Mouse (Mus musculus) urinary bladder, postnatal 10 days (tissue): ENCODE measurements around the gene Camsap2.
A peak's percentile ranks its signal among the peaks of the same experiment; 100 is the strongest.

Experiments
- DNase-seq: peaks from one replicate; pipeline ENCODE4 v3.0.0; 2022; ENCODE audit warnings: low spot score

The Camsap2 gene

DNA sequence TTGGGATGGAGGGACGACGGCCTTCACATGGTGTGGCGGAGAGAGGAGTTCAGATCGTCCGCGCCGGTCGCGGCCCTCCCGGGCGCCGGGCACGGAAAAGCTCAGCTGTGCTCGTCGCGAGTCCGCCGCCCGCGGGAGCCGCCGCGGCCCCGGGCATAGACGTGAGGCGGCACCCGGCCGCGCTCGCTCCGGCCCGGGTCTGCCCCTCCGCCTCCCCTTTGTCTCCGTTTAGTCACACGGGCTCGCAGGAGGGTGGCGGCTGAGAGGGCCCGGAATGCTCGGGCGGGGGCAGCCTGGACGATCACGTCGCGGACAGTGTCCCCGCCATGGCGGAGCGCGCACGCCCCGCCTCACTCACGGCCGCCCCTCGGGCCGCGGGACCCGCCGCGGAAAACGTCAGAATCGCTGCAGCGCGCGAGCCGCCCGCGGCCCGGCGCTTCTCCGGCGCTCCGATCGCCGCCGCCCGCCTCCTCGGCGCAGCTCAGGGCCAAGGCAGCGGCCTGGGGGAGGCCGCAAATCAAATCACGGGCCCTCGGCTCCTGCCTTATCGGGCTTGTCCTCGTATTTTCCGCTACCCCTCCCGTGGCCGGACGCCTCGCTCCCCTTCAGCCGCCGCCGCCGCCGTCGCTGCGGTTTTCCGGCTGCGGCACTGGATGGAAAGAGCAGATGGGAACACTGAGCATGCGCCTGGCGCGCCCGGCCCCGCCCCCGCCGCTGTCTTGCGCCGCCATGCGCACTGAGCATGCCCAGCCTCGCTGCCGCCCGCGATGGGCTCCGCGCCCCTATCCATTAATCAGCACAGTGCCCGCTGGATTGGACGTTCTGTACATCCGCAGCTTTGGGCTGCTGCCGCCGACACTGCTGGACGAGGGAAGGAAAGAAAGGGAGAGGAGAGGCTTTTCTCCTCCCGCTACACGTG lies at the start of gene Camsap2:
Camsap2 (minus strand) TSS at position 651 of the 919 bp plus-strand sequence.
- peak; percentile 85 for DNase-seq

DNA sequence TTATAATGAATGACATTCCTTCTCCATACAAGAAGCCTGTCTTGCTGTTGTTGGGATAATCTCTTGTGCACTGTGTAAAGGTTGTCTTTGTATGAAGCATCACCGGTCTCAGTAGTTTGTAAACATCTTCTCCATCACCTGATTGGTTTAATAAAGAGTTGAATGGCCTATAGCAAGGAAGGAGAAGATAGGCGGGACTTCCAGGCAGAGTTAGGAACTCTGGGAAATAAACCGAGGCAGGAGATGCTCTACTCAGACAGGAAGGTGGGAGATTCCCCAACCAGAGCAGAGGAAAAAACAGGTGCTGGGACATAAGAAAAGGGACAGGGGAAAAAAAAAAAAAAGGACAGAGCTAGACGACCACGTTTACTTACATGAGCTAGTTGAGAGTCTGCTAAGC lies 49.2 kb upstream of the Camsap2 start:
- DNase-seq, result no peak

DNA sequence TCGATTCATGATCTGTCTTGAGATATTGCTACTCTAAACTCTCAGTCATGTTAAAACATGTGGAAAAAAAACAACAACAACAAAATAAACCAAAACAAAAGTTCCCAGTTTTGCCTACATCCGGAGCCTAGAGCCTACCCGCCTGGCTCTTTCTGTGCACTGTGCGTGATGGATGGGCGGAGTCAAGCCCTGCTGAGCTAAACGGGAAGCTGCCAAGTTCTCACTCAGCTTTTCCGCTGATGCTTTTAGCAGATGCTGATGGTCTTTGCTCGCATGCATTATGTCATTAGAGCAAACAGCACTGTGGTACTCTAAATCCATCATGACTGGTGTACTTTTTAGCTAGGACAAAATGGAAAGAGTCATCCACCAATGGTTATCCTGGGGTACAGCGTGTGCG lies 48.6 kb upstream of the Camsap2 start:
- no peak for DNase-seq

GRCm38 (mm10) chr1:136386914-136387313 lies 41.0 kb upstream of the Camsap2 start:
- DNase-seq, result no peak

DNA sequence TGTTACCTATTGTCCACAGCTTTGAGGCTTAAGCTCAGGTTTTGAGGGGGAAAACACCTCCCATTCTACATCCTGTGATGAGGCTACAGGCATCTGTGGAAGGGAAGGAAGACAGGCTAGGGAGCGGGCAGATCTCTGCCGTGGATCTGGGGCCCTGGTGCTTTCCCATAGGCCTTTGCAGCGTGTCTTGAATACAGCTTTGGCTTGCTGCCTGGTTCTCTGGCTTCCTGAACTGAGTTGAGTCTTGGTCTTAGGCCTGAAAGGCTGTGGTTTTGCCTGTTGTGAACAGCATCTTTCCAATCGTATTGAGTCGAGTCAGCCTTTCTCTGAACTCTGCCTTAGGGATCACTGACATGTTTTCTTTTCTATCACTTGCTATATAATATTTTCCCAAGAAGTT lies 35.7 kb upstream of the Camsap2 start:
- DNase-seq, result no peak

DNA sequence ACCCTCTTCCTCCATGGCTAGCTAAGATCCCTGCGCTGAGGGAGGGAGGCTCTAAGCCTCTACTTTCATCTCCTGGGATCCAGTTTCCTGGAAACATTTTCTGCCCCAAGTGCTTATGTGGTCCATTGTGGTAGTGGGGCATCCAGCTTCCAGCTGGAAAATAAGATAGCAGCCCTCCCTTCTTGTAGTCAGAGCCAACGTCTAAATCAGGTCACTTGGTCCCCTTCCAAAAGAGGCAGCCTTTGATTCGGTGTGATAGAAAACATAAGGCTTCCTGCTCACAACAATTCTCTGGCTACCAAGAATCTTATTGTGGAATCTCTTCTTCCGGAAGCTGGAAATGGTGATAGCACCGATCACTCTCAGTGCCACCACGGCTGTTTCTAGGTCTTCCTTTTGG lies 35.3 kb upstream of the Camsap2 start:
- no peak for DNase-seq

- DNase-seq, result no peak
Measured at GRCm38 (mm10) chr1:136380606-136381005, 34.7 kb upstream of the Camsap2 start.

DNA sequence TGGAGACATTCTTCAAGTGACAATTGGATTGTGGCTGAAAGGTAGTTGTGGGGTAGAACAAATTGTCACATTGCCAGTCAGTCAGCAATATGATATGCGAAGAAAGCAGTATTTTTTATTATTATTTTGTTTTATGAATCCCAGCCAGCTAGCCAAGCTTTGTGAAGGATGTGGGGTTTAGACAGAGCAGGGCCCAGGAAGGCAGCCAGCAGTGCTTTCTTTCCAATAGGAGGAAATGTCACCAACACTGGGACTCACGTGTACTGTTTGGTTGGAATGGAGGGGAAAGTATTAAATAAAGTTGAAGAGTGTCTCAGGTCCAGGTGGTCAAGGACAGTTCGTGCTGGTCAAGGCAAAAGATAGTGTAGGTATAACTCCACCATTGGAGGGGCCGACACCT lies 34.3 kb upstream of the Camsap2 start:
- no peak for DNase-seq

DNA sequence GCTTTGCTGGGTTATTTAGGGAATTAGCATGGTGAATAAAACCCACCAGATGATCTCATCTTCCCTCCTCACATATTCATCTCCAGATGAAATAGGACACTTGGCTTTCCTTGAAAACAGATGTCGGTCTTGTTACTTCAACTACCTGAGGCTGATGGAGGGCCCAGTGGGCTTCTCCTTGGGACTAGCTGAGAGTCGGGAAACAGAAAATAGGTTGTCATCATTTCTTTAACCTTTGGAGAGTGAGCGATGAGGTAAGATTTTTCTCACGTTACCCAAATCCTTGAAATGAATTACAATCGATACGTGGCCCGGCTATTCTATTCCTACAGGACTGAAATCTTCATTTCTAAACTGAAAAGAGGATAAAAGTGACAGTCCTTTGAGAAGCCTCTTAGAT lies 33.4 kb upstream of the Camsap2 start:
- no peak for DNase-seq

DNA sequence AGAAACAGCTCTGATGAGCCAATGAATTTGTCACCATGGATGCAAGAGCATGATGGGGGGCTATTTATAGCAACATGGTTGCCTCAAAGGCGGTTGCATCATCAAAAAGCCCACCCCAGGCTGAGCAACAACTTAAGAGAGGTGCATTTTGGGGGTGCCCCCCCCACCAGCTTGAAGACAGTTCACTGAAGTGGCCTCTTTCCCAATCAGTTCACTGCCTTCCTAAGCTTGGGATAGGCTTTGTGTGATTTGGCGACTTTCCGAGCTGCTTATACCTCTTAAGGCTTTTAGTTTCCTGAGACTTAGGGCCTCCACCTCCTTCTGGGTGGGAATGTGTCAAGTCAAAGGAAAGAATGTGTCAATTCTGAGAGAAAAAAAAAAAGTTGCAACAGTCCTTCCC lies 20.1 kb upstream of the Camsap2 start:
- DNase-seq, result no peak

DNA sequence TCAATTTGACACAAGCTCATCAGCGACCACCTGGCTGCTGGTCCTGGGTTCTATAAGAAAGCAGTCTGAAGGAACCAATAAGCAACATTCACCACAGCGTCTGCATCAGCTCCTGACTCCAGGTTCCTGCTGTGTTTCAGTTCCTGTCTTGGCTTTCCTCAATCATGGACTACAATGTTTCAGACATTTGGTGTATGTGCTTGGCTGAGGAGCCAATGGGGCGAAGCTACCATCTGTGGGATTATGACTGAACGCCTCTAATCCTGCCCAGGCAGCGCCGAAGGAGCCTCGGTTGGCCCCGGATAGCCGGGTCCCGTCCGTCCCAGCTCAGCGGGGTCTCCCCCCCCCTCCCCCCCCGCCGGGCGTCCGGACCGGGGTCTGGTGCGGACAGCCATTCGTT lies 18.8 kb upstream of the Camsap2 start:
- peak; percentile 66 for DNase-seq

GRCm38 (mm10) chr1:136363035-136363434 lies 17.1 kb upstream of the Camsap2 start:
- DNase-seq, result no peak

GRCm38 (mm10) chr1:136362567-136362966 lies 16.7 kb upstream of the Camsap2 start:
- no peak for DNase-seq

- DNase-seq, result no peak
Measured at GRCm38 (mm10) chr1:136361373-136361772, 15.5 kb upstream of the Camsap2 start.

DNA sequence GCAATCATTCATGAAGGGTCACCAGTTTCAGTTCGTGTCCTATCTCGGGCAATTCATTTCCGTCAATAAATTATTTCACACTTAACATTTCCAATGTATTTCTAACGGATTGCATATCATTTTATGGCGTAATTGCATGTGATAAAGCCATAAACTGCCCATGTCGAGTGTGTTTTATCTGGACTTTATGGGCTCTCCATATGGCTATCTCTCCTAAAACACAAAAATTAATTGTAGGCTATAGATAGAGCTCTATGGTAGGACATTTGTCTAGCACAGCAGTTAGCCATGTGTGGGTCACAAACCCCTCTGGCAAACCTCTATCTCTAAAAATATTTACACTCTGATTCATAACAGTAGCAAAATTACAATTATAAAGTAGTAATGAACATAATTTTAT lies 15.0 kb upstream of the Camsap2 start:
- no peak for DNase-seq

DNA sequence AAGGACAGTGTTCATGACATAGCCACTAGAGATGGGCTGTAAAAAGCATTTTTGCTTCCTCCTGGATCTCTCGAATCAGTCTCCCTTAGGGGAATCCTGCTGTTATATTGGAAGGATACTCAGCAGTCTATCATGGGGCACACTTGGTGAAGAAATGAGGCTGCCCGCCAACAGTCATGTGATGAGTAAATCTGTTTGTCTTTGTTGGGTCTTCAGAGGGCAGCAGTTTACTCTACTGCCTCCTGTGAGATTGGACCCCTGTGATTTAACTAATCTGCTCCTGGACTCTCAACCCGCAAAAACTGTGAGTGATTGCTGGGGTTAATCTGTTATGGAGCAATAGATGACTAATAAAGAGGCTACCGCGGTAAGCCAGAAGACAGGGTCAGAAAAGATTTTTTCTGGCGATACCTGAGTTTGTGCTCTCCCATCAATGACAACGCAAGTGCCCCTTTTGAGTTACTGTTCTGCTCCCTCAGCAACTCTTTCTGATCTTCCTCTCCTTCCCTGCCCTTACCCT lies 13.0 kb upstream of the Camsap2 start:
- no peak for DNase-seq

GRCm38 (mm10) chr1:136355651-136356050 lies 9.7 kb upstream of the Camsap2 start:
- DNase-seq, result no peak

- DNase-seq, result no peak
Measured at GRCm38 (mm10) chr1:136350699-136351200, 4.8 kb upstream of the Camsap2 start.

- no peak for DNase-seq
Measured at GRCm38 (mm10) chr1:136348137-136348536, 2.2 kb upstream of the Camsap2 start.

- DNase-seq, result no peak
Measured at GRCm38 (mm10) chr1:136347140-136347539, 1.2 kb upstream of the Camsap2 start.

DNA sequence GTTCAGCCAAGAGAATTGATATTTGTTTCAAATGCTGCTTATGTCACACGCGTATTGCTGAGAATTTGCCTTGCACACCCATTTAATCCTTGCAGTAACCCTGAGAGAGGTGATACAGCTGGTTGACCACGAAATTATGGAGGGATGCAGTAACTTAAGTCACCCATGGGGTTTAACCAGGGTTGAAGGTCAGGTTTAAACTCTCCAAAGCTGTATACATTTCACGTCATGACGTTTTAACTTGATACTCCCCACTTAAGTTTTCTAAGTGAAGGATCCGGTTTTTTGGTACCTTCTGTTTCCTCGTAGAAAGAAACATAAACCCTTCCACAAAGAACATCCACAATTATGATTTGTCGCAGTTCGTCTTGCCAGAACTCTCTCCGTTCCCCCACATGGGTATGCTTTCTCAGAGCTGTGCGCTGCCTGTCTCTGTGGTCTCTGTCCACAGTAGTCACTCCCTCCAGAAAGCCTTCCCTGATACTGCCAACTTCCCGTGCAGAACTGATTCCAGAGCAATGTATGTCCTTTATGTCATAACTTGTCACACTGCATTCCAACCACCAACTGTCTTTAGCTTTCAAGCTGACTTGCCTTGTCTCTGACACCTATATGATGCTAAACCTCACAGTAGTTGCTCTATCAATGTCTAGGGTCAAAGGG lies 600 bp upstream of the Camsap2 start:
- DNase-seq, result no peak

DNA sequence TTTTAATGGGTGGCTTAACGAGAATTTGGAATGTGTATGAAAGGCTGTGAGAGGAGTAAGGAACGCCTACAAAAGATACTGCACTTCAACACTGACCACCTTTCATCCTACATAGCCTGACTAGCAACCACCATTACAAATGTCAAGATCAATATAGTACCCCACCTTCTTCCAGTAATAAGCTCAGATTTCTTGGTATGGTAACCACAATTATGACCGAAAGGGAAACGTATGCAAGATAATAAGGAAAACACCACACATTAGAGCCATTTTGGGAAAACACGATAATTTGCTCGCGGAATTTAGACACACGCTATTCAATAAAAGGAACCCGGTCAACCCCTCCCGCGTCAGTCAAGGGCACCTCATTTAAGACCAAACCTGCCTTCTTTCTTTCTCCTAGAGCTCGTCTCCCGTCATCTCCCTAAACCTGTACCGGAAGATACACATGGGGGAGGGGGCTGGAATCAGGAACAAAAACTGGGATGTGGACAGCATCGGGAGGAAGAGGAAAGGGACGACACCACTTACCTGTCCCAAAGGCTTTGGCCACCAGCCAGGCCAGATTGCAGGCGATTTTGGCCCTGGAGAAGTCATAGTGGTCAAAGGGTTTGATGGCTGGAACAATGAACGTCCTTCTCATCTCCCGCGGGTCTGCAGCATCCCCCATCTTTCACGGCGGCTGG lies 993 bp downstream of the Camsap2 start:
- no peak for DNase-seq
